Mouse (Mus musculus): ENCODE results near the gene Pcbd1. TPM values are rescaled to one million over a fixed set of nuclear protein-coding genes. Genes with fewer than 3 reads are reported as not detected.

Pcbd1 gene
- total and polyA plus RNA-seq, 3 experiments, result 0.50 to 1.8 (median 0.86) TPM

DNA sequence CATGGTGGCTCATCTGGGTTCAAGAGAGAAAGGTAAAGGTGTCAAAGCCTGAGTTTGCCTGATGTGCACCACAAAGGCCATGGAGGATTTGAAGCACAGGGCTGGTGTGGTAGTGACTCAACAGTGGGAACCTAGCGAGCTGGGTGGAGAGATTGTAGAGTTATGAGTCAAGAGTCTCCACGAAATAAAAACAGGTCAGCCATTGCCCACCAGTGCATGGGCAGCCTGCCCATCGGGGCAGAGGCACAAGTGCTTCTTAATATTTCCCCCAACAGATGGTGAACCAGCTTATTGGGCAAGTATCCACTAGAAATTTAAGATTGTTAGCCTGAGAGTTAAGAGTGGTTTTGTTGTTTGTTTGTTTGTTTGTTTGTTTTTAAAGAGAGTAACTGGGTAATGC lies 41.8 kb downstream of the Pcbd1 start:
- Histone ChIP-seq H3K9ac (ENCODE audit: low read depth, low read length) (no peak overlapping the region), H3K36me3 (ENCODE audit: control insufficient read depth, insufficient read depth, low read length) (no peaks in the 10 kb centered on the region; the same call in 1 of the 2 replicates), H3K4me1 (ENCODE audit: control insufficient read depth, insufficient read depth, low read length) (no peaks in the 10 kb centered on the region; the same call in 1 of the 2 replicates), H3K27ac (no peak overlapping the region), H3K27me3 (ENCODE audit: control insufficient read depth, insufficient read depth, low read length) (no peaks in the 10 kb centered on the region), H3K4me3 (no peak overlapping the region), H3K79me2 (replicated peaks; ENCODE audit: control insufficient read depth, insufficient read depth, low read length) (no peaks in the 10 kb centered on the region)
- no peak for TF ChIP-seq EP300 (IDR thresholded peaks at IDR 0.05; ENCODE audit: insufficient read depth, low read depth, low read length)
- TF ChIP-seq POLR2A (IDR thresholded peaks at IDR 0.05; ENCODE audit: insufficient read depth, low read depth, low read length), result no peak
- no peak for TF ChIP-seq CTCF (IDR thresholded peaks at IDR 0.05)
- 84% methylated on average over 3 of the region's 3 CpGs for WGBS
- DNase-seq, result no peak
- intact Hi-C loops (cut with DNase I), result no loop called here

DNA sequence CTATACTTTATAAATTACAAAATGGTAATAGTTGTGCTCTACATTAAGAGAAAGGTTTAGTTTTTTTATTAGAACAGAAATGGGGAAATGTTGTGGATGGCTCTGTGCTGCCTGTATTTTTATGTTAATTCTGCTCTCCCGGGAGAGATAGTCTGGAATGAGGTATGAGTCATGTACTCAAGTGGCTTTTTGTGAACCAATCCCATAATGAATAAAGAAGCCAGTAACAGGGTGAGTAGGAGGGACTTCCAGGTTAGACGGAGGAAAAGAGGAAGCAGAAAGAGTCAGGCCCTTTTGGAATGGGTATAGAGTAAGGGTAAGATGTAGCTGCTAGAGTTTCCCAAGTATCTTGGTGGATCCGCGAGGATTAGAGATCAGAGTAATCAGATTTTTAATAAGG lies 44.9 kb downstream of the Pcbd1 start:
- Histone ChIP-seq H3K36me3 (ENCODE audit: control insufficient read depth, insufficient read depth, low read length) (no peaks in the 10 kb centered on the region; the same call in 1 of the 2 replicates), H3K9ac (ENCODE audit: low read depth, low read length) (no peak overlapping the region), H3K4me3 (no peak overlapping the region), H3K4me1 (ENCODE audit: control insufficient read depth, insufficient read depth, low read length) (no peaks in the 10 kb centered on the region; the same call in 1 of the 2 replicates), H3K79me2 (replicated peaks; ENCODE audit: control insufficient read depth, insufficient read depth, low read length) (no peaks in the 10 kb centered on the region), H3K27ac (no peak overlapping the region), H3K27me3 (ENCODE audit: control insufficient read depth, insufficient read depth, low read length) (no peaks in the 10 kb centered on the region)
- intact Hi-C loops (cut with DNase I), result no loop called here
- DNase-seq, result no peak
- 68% methylated on average over 4 of the region's 4 CpGs for WGBS
- TF ChIP-seq EP300 (IDR thresholded peaks at IDR 0.05; ENCODE audit: insufficient read depth, low read depth, low read length) (no peak), CTCF (IDR thresholded peaks at IDR 0.05) (no peak), POLR2A (IDR thresholded peaks at IDR 0.05; ENCODE audit: insufficient read depth, low read depth, low read length) (no peak)

DNA sequence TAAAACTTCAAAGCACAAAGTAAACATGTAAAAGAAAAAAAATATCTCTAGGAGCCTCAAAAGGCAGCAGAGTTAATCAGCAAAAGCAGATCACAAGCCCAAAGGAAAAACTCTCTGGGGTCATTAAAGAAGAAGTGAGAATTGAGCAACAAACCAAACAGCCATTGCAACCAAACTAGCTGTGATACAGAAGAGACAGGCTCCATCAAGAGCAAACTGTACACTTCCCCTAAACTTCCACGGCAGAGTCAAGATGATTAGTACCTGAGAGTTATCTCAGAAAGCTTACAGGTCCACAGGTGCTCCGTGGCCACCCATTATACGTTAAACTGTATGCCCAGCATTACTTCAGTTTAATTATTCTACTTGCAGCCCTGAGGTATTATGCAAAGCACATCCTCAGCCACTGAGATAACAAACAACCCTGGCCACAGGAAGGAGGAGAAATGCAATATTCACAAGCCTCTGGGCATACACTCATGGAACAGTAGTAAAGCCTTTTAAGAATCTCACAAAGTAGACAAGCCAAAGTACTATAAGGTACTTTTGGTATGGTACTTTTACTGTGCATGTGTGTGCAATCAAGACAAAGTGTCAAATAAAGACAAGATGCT lies 46.2 kb downstream of the Pcbd1 start:
- H3K79me2 ChIP-seq (replicated peaks; ENCODE audit: control insufficient read depth, insufficient read depth, low read length), result 0 out of 2 replicates have a peak, but pooled peaks cover 2% of the 10 kb centered on the region
- no peak overlapping the region for H3K4me3 ChIP-seq
- no peaks in the 10 kb centered on the region; the same call in 1 of the 2 replicates for H3K4me1 ChIP-seq (ENCODE audit: control insufficient read depth, insufficient read depth, low read length)
- H3K9ac ChIP-seq (ENCODE audit: low read depth, low read length), result no peak overlapping the region
- 56% methylated on average over 3 of the region's 3 CpGs for WGBS
- no peaks in the 10 kb centered on the region for H3K27me3 ChIP-seq (ENCODE audit: control insufficient read depth, insufficient read depth, low read length)
- intact Hi-C loops (cut with DNase I), result no loop called here
- no peaks in the 10 kb centered on the region; the same call in 1 of the 2 replicates for H3K36me3 ChIP-seq (ENCODE audit: control insufficient read depth, insufficient read depth, low read length)
- H3K27ac ChIP-seq, result no peak overlapping the region
- DNase-seq, result no peak
- TF ChIP-seq POLR2A (IDR thresholded peaks at IDR 0.05; ENCODE audit: insufficient read depth, low read depth, low read length) (no peak), EP300 (IDR thresholded peaks at IDR 0.05; ENCODE audit: insufficient read depth, low read depth, low read length) (no peak), CTCF (IDR thresholded peaks at IDR 0.05) (no peak)

DNA sequence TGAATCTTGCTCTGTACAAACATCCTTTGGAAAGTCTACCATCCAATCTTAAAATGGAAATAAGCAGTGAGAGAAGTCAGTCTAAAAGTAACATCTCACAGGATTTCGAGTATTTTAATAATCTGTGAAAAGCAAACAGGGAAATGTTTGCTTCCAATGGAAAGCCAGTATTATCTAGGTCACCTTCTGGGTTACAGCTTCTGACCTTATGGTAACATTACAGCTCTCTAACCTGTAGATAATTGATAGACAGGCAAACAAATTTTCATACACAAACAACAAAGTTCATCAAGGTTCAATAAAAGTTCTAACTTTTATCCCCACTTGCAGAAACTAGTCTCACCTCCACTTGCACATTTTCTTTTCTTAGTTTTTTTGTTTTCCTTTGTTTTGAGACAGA lies 48.4 kb downstream of the Pcbd1 start:
- intact Hi-C loops (cut with DNase I), result no loop called here
- no peak for TF ChIP-seq CTCF (IDR thresholded peaks at IDR 0.05)
- TF ChIP-seq POLR2A (IDR thresholded peaks at IDR 0.05; ENCODE audit: insufficient read depth, low read depth, low read length), result no peak
- no peak for TF ChIP-seq EP300 (IDR thresholded peaks at IDR 0.05; ENCODE audit: insufficient read depth, low read depth, low read length)
- 54% methylated on average over 1 of the region's 1 CpGs for WGBS
- DNase-seq, result no peak
- Histone ChIP-seq H3K9ac (ENCODE audit: low read depth, low read length) (no peak overlapping the region), H3K4me1 (ENCODE audit: control insufficient read depth, insufficient read depth, low read length) (no peaks in the 10 kb centered on the region; the same call in 1 of the 2 replicates), H3K36me3 (ENCODE audit: control insufficient read depth, insufficient read depth, low read length) (no peaks in the 10 kb centered on the region), H3K27ac (no peak overlapping the region), H3K4me3 (no peak overlapping the region), H3K79me2 (replicated peaks; ENCODE audit: control insufficient read depth, insufficient read depth, low read length) (0 out of 2 replicates have a peak, but pooled peaks cover 2% of the 10 kb centered on the region), H3K27me3 (ENCODE audit: control insufficient read depth, insufficient read depth, low read length) (no peaks in the 10 kb centered on the region)

DNA sequence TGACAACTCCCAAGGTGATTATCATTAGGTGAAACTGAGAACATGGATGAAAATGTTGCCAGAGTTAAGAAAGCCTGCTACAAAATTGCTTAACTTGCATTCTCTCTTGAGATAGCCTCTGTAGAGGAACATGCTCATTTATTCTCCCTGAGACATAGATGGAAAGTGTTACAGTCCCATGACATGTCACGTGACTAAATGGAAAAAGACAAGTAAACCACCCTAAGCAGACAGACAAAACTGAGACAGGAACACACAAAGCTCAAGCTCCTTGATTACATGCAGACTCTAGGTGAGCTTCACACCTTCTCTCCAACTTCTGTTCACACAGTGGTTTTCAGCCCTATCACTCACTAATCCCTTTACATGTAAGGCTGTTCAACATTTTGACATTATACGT lies 54.2 kb downstream of the Pcbd1 start:
- Histone ChIP-seq H3K27ac (no peak overlapping the region), H3K36me3 (ENCODE audit: control insufficient read depth, insufficient read depth, low read length) (peaks cover 2% of the 10 kb centered on the region; the same call in 1 of the 2 replicates), H3K4me3 (no peak overlapping the region), H3K9ac (ENCODE audit: low read depth, low read length) (no peak overlapping the region), H3K79me2 (replicated peaks; ENCODE audit: control insufficient read depth, insufficient read depth, low read length) (peaks cover 2% of the 10 kb centered on the region; the same call in 1 of the 2 replicates), H3K27me3 (ENCODE audit: control insufficient read depth, insufficient read depth, low read length) (no peaks in the 10 kb centered on the region), H3K4me1 (ENCODE audit: control insufficient read depth, insufficient read depth, low read length) (peaks cover 3% of the 10 kb centered on the region)
- DNase-seq, result no peak
- TF ChIP-seq POLR2A (IDR thresholded peaks at IDR 0.05; ENCODE audit: insufficient read depth, low read depth, low read length) (no peak), EP300 (IDR thresholded peaks at IDR 0.05; ENCODE audit: insufficient read depth, low read depth, low read length) (no peak), CTCF (IDR thresholded peaks at IDR 0.05) (no peak)
- intact Hi-C loops (cut with DNase I), result no loop called here
- WGBS, result 80% methylated on average over 2 of the region's 2 CpGs

Small RNAs within 50 kb of the gene (microRNA-seq; reads per million reads assigned to microRNA genes)
- gene Gm44308, result 0 reads per million in 2 experiments

Other genes starting within 250 kb of the Pcbd1 start
- gene Sgpl1, start 58.4 kb downstream of the Pcbd1 start, total RNA-seq (2021), result 10 to 100 TPM; 13.2 to 16.7 TPM
- gene Sgpl1, start 58.4 kb downstream of the Pcbd1 start, polyA plus RNA-seq (2012; rRNA removed), result 13.2 and 18.2 TPM in 2 replicates
- not detected for gene Tbata, start 82.6 kb downstream of the Pcbd1 start, total RNA-seq (2021)
- 0.32 and 0.45 TPM in 2 replicates for gene Tbata, start 82.6 kb downstream of the Pcbd1 start, polyA plus RNA-seq (2012; rRNA removed)
- gene Adamts14, start 184.1 kb downstream of the Pcbd1 start, total RNA-seq (2021), result 1 to 10 TPM in 1 of 2 experiments, under 1 TPM in 1; 0.91 to 1.6 TPM
- gene Adamts14, start 184.1 kb downstream of the Pcbd1 start, polyA plus RNA-seq (2012; rRNA removed), result 1.2 and 1.3 TPM in 2 replicates
- under 1 TPM; 0.23 to 0.32 TPM for gene Prf1, start 208.5 kb downstream of the Pcbd1 start, total RNA-seq (2021)
- 0.12 and 1.3 TPM in 2 replicates for gene Prf1, start 208.5 kb downstream of the Pcbd1 start, polyA plus RNA-seq (2012; rRNA removed)

Measured in heart, adult 2 months (tissue).